Mouse (Mus musculus): ENCODE results near the gene Rhoq.
A peak's percentile ranks its signal among the peaks of the same experiment; 100 is the strongest.

Rhoq gene

DNA sequence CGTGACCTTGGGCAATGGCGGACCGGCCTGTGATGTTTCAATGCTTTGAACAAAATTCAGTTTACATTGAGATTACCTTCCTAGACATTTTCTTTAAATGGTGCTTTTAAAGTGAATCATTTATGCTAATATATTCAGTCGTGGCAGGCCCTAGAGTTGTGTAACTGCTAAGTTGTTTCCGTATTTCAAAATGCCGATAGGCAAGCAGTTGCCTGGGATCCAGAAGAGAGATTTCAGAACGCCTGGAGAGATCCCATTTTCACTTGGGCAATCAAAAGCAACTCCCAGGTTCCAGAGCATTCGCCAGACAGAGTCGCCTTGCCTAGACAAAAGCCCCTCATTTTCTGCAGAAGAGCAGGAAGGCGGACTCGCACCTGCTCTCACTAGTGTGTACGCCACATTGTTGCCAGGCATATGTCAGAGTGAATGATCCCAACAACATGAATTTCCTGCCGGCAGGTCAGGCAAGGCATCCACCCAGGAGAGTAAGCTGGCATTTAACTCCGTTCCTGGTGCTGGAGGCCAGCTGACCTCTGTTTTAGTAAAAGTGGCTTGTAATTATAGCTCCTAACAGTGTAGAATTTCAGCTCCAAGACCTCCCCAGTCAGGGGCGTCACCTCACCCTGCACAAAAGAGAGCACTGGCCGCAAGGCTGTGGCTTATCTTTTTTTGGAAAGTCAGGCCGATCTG is 23.7 kb downstream of the Rhoq start:
- ATAC-seq (ENCODE audit: insufficient number of reproducible peaks, low FRiP score, low TSS enrichment) = no peak

DNA sequence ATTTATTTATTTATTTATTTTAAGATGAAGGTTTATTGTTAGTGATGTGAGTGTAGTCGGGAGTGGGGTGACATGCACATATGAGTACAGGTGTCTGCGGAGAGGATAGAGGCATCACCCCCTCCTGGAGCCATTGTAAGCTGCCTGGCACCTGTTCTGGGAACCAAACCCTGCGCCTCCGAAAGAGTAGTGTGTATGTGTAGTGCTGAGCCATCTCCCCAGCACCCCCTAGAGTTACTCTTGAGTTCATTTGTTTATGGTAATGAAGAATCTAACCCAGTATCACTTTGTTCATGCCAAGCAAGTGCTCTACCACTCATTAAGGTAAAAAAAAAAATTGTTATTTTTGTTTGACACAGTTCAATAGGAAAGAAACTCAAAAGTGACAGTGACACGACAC is 25.3 kb downstream of the Rhoq start:
- no peak for ATAC-seq (ENCODE audit: insufficient number of reproducible peaks, low FRiP score, low TSS enrichment)

DNA sequence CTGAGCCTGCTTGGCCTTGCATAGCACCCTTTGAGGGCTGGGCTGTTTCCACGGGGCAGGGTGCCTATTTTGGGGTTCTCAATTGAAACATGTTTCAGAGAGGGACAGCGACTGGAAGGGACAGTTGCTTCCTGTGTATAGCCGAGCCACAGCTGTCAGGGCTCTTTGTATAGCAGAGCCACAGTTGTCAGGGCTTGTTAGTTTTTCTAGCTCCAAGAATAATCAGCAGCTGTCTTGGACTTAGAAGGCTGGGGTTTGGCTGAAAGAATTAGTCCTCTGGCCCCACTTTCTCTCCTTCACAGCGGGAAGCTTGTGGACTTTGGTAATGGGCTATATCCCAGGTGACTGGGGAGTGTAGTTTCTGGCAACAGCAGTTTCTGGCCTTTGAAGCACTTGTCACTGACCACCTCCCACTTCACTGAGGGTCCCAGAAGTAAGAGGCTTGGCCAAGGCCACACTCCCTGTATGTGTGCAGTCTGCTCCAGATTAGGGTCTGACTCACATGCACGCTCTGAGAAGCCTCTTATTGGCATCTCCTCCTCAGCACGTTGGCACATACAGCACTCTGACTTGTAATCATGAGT is 25.8 kb downstream of the Rhoq start:
- no peak for ATAC-seq (ENCODE audit: insufficient number of reproducible peaks, low FRiP score, low TSS enrichment)

- ATAC-seq (ENCODE audit: insufficient number of reproducible peaks, low FRiP score, low TSS enrichment) = no peak
These were observed 28.4 kb downstream of the Rhoq start for GRCm38 (mm10) chr17:86991306-86991705.

- no peak for ATAC-seq (ENCODE audit: insufficient number of reproducible peaks, low FRiP score, low TSS enrichment)
These were observed 34.4 kb downstream of the Rhoq start for GRCm38 (mm10) chr17:86997323-86997722.

GRCm38 (mm10) chr17:87008950-87009349 is 46.1 kb downstream of the Rhoq start:
- no peak for ATAC-seq (ENCODE audit: insufficient number of reproducible peaks, low FRiP score, low TSS enrichment)

DNA sequence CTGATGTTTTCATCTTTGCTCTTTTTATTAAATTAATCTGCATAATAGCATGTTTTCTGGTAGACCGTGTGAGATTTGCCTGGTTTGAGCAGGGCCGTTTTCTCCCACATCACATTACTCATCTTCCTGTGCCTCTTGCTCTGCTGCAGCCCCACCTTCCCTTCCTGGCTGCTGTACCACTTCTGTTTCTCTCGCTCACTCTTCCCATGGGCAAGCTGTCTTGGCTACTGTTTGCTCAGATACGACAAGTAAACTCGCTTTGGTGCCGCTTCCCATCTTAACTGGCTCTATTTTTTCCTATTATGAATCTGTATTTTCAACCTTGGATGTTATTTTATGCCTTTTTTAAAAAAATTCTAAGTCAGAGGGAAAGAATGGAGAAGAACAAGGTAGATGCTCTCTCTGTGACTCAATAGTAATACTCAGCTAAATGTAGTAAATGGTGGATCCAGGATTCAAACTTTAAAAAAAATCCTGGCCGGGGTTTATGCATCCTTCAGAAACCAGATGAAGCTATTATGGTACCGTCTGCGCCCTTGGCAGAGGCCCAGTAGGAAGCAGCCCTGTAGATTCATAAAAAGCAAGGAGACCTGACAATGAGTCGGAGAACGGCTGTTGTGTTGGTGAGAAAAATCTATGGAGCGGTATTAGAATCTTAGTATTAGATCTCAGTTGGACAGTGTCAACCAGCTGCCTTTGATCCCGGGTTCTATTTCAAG is 48.6 kb downstream of the Rhoq start:
- peak; percentile 78 for ATAC-seq (ENCODE audit: insufficient number of reproducible peaks, low FRiP score, low TSS enrichment)

DNA sequence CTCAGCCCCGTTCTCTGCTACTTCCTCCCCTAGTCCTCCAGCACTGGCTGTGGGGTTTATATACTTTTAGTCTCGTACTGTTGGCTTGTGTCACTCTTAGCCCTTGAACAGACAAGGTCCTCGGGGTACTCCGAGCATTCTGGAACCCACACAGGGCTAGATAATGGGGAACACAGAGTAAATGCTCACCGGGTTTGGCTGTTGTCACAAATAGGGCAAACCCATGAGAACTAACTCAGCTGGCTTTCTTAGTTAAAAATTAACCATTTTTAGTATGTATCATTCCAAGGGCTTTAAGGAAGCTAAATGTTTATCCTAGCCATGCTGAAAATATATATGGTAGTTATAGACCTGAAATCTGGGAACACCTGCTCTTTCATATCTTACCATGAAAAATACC is 56.8 kb downstream of the Rhoq start:
- ATAC-seq (ENCODE audit: insufficient number of reproducible peaks, low FRiP score, low TSS enrichment) = no peak

- ATAC-seq (ENCODE audit: insufficient number of reproducible peaks, low FRiP score, low TSS enrichment) = no peak; the same call in 1 of the 2 replicates
These were observed 61.8 kb downstream of the Rhoq start for GRCm38 (mm10) chr17:87024491-87025242.

GRCm38 (mm10) chr17:87025269-87025949 is 62.5 kb downstream of the Rhoq start, which contains the start of the genes Pigf and Cript:
TSS of gene Pigf (minus strand) at chr17:87025406.
TSS of gene Cript (plus strand) at chr17:87025550.
- peak; percentile 99 for ATAC-seq (ENCODE audit: insufficient number of reproducible peaks, low FRiP score, low TSS enrichment)

GRCm38 (mm10) chr17:87036141-87037073 is 73.5 kb downstream of the Rhoq start:
- no peak for ATAC-seq (ENCODE audit: insufficient number of reproducible peaks, low FRiP score, low TSS enrichment)

DNA sequence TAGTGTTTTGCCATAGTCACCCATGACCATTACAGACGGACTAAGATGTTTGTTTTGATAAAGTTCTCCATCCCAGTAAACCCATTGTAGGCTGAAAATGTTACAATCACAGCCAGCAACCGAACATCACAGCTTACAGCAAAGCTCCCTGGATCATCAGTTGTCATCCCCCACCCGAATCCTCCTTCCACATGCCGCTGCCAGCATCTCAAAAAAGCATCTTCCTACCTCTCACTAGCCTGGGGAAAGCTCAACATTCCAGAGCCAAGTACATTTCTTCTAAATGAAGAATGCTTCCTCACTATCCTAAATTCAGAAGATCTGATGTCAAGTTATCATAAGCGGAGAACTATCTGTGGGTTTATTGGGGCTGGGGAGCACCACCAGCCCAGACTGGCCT is 75.6 kb downstream of the Rhoq start:
- ATAC-seq (ENCODE audit: insufficient number of reproducible peaks, low FRiP score, low TSS enrichment) = no peak

DNA sequence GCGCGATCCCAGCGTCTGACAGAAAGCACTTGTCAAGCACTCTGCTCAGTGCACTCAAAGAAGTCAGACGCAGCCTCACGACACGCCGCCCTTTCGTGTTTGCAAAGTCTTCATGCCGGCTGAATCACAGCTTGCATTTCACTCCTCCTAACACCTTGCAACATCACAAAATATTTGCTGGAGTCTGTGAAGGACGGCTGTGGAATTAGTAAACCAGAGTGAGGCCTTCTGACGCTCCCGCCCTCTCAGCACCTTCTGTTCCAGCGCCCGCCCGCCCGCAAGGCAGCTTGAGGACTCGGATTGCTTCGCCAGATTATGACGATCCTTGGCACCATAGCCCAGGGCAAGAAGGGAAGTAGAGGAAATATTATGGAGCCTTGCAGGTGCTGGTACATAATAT is 78.9 kb downstream of the Rhoq start:
- ATAC-seq (ENCODE audit: insufficient number of reproducible peaks, low FRiP score, low TSS enrichment) = no peak

- ATAC-seq (ENCODE audit: insufficient number of reproducible peaks, low FRiP score, low TSS enrichment) = peak; percentile 82
These were observed 81.5 kb downstream of the Rhoq start for GRCm38 (mm10) chr17:87044364-87044763.

DNA sequence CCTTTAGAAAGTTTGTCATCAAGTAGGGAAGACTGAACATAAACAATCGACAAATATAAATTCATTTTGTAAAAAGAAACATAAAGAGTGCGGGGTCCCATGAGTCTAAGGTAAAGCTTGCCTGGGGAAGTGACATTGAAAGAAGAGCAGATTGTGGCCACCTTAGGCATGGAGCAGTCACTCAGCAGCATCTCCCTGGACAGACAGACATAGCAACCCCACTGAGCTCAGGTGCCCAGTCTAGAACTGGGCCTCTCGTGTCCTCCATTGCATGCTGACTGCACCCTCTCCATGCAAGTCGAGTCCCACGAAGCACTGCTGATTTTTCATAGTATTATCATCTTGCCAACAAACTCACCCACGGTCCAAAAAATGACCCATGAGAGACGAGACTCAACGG is 81.9 kb downstream of the Rhoq start:
- no peak for ATAC-seq (ENCODE audit: insufficient number of reproducible peaks, low FRiP score, low TSS enrichment)

Data from cerebellum, adult (tissue).